Mouse (Mus musculus) megakaryocyte, embryonic 14.5 days (primary cell): ENCODE results near the gene Prps2. TPM values are rescaled to one million over a fixed set of nuclear protein-coding genes. Genes with fewer than 3 reads are reported as not detected.
A peak's percentile ranks its signal among the peaks of the same experiment; 100 is the strongest.
"Not testable (repeated sequence)": the region's sequence is repeated elsewhere in the genome, so short reads cannot be mapped to it uniquely, and the experiment has no call there.

Source experiments
- H3K27me3 ChIP-seq: replicated peaks from 2 replicates; pipeline ENCODE3; 2012; ENCODE audit warnings: inconsistent platforms
- H3K36me3 ChIP-seq: replicated peaks from 2 replicates; pipeline ENCODE3; 2012; ENCODE audit warnings: low read length, inconsistent platforms, mixed read lengths
- H3K4me1 ChIP-seq: 2 replicates; pipeline ENCODE4 v1.6.1; 2012; ENCODE audit warnings: inconsistent platforms
- H3K4me3 ChIP-seq: replicated peaks from 2 replicates; pipeline ENCODE3; 2012; ENCODE audit warnings: moderate library complexity, mild to moderate bottlenecking, inconsistent platforms
- H3K9me3 ChIP-seq: 2 replicates; pipeline ENCODE4 v1.6.1; 2012; ENCODE audit warnings: inconsistent platforms
- FLI1 ChIP-seq: IDR thresholded peaks from 2 replicates; pipeline ENCODE4 v1.6.1; 2012; ENCODE audit warnings: low read length, inconsistent platforms, mixed read lengths
- GATA1 ChIP-seq: IDR thresholded peaks from 3 replicates; pipeline ENCODE4 v1.6.1; 2012; ENCODE audit warnings: mixed read lengths, low read length, inconsistent platforms, borderline replicate concordance
- polyA plus RNA-seq: library from polyadenylated mRNA; stranded (reverse); fragments of >175 nt; gene quantifications from 2 replicates; pipeline ENCODE4 v1.2.3, GENCODE M21; 2012; ENCODE audit warnings: low replicate concordance; ENCODE audit not compliant: insufficient read depth

The Prps2 gene
- polyA plus RNA-seq, 1 experiment, result 23.8 TPM

DNA sequence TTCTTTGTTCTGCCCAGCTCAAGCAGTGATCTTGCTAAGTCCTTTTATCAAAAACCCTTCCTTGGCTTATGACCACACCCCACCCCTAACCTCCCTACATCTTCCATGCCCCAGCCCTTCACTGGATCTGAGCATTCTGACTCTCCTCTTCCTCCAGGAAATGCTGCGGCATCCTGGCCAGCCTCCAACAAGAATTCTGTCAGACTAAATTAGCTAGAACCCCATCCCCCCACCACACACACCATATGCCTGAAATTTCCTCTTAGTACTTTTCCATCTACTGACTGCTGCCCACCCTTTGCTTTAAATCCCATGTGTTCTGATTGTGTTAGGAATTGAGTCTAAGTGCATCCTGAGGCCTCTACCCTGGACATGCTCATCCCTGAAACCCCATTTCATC lies 53.5 kb downstream of the Prps2 start:
- no peak for TF ChIP-seq FLI1
- TF ChIP-seq GATA1, result no peak
- Histone ChIP-seq H3K4me1 (peaks cover 47% of the 10 kb centered on the region), H3K4me3 (peak overlapping the region; percentile 76), H3K9me3 (no peaks in the 10 kb centered on the region), H3K27me3 (peaks cover 2% of the 10 kb centered on the region), H3K36me3 (no peaks in the 10 kb centered on the region)

GRCm38 (mm10) chrX:167328519-167328918 lies 54.0 kb downstream of the Prps2 start:
- TF ChIP-seq FLI1, result no peak
- TF ChIP-seq GATA1, result no peak
- H3K27me3 ChIP-seq, result peaks cover 2% of the 10 kb centered on the region
- H3K36me3 ChIP-seq, result no peaks in the 10 kb centered on the region
- no peaks in the 10 kb centered on the region for H3K9me3 ChIP-seq
- H3K4me1 ChIP-seq, result peaks cover 42% of the 10 kb centered on the region
- peak overlapping the region; percentile 38 for H3K4me3 ChIP-seq

DNA sequence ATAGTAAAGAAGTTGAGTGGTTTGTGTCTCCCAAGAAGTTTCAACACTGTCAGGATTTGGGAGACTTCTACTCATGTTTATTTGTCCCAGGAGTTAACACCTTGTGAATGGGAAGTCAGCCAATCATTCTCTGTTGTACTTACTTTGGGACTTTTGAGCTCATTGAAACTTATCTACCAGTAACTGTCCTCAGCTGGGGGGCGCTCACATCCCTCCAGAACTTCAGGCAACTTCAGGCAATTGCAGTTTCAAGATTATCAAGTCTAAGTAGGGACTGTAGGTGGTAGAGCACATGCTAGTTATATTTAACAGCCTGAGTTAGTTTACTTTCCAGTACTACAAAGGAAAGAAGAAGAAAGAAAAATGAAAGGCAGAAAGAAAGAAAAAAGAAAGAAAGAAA lies 58.8 kb downstream of the Prps2 start:
- H3K4me1 ChIP-seq, result peaks cover 29% of the 10 kb centered on the region
- H3K4me3 ChIP-seq, result no peak overlapping the region
- no peaks in the 10 kb centered on the region for H3K36me3 ChIP-seq
- TF ChIP-seq GATA1 (no peak), FLI1 (no peak)
- peaks cover 5% of the 10 kb centered on the region for H3K27me3 ChIP-seq
- no peaks in the 10 kb centered on the region for H3K9me3 ChIP-seq

DNA sequence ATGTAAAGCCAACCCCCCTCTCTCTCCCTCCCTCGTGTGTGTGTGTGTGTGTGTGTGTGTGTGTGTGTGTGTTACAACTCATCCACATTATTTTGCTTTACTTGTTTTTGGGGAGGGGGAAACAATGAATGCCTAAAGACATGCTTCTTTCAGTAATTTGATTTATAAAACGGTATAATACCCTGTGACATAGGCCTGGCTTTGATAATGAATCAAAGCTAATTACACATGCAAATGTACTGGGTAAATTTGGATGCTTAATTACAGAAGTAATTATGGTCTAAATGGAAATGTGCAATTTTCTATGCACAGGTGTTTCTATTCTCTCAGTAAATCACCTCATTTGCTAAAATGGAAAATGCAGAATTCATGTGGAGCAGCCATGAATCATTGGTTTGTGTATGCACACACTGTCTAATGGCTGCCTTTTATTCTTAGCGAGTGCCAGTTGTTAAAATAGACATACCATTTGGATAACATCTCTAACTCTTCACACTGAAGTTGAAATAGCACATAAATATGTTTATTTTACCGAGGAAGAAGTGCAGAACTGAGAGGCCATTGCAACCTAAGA lies 61.2 kb downstream of the Prps2 start:
- Histone ChIP-seq H3K36me3 (no peaks in the 10 kb centered on the region), H3K4me1 (peaks cover 35% of the 10 kb centered on the region), H3K27me3 (peaks cover 5% of the 10 kb centered on the region), H3K9me3 (no peaks in the 10 kb centered on the region), H3K4me3 (no peak overlapping the region)
- TF ChIP-seq GATA1 (no peak), FLI1 (no peak)

- Histone ChIP-seq H3K36me3 (no peaks in the 10 kb centered on the region), H3K4me1 (peaks cover 40% of the 10 kb centered on the region), H3K27me3 (peaks cover 3% of the 10 kb centered on the region), H3K4me3 (peak overlapping the region; percentile 76), H3K9me3 (no peaks in the 10 kb centered on the region)
- no peak for TF ChIP-seq FLI1
- no peak for TF ChIP-seq GATA1
These were observed 63.6 kb downstream of the Prps2 start for GRCm38 (mm10) chrX:167318819-167319396.

DNA sequence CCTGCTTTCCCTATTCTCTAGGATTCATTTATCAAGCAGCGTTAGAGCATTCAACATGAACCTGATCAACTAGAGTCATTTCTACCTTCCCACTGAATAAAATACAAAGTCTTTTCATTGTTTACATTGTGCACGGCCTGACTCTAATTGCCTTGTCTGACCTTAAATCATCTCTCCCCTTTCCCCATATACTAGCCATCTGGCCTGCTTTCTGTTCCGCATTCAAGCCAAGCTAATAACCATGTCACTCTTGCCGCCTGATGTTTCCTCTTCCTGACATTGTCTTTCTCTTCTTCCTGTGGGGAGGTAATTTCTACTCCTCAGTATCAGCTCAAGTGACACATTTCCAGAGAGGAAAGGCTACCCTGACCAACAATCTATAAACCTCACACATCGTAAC lies 66.8 kb downstream of the Prps2 start:
- Histone ChIP-seq H3K27me3 (peaks cover 8% of the 10 kb centered on the region), H3K4me1 (peaks cover 52% of the 10 kb centered on the region), H3K4me3 (peak overlapping the region; percentile 14), H3K9me3 (no peaks in the 10 kb centered on the region), H3K36me3 (no peaks in the 10 kb centered on the region)
- no peak for TF ChIP-seq FLI1
- TF ChIP-seq GATA1, result no peak

- H3K4me1 ChIP-seq, result peaks cover 47% of the 10 kb centered on the region
- no peak overlapping the region for H3K4me3 ChIP-seq
- peaks cover 5% of the 10 kb centered on the region for H3K27me3 ChIP-seq
- no peaks in the 10 kb centered on the region for H3K36me3 ChIP-seq
- TF ChIP-seq GATA1, result no peak
- TF ChIP-seq FLI1, result no peak
- H3K9me3 ChIP-seq, result no peaks in the 10 kb centered on the region
These were observed 67.3 kb downstream of the Prps2 start for GRCm38 (mm10) chrX:167315093-167315726.

DNA sequence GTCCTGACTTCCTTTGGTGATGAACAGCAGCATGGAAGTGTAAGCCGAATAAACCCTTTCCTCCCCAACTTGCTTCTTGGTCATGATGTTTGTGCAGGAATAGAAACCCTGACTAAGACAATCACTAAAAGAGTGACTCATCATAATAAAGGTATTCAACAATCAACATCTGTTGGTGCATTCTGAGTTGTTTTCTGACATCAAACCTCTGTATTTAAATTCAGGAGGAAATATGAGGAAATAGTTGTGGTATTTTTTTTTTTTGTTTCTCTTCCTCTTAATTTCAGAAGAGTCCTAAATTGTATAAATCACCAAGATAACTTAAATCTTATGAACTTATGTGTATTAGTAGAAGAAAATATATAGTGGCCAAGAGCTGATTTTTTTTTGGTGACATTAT lies 80.5 kb downstream of the Prps2 start:
- not testable (repeated sequence) for H3K36me3 ChIP-seq, H3K4me3 ChIP-seq, H3K27me3 ChIP-seq, H3K9me3 ChIP-seq, H3K4me1 ChIP-seq

Other genes with a start within 250 kb of the Prps2 start
- 91.6 and 827 TPM in 2 replicates for gene Tmsb4x, start 173.4 kb downstream of the Prps2 start, polyA plus RNA-seq
- 0.88 TPM in 1 of 2 replicates, not detected in the other for gene Tlr8, start 118.4 kb downstream of the Prps2 start, polyA plus RNA-seq
- 0.39 TPM in 1 of 2 replicates, not detected in the other for gene Tlr7, start 52.2 kb downstream of the Prps2 start, polyA plus RNA-seq